Mouse (Mus musculus): ENCODE results near the gene Map2k4.

DNA sequence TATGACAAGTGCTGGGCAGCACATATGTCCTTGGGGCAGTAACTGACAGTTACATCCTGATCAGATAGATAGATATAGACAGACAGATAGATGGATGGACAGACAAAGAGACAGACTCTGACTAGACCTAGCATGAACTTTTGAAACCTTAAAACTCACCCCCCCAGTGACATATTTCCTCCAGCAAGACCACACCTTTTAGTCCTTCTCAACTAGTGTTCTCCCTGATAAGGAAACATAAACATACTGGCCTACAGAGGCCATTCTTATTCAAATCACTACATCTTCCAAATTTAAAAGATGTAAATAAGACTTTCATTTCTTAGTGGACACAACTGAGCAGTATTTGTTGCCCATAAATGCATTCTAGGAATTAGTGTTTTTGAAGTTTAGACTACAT lies 19.7 kb downstream of the Map2k4 start:
- TF ChIP-seq ZC3H11A (IDR thresholded peaks at IDR 0.05; ENCODE audit: borderline replicate concordance, low read depth, low read length) (no peak), CHD2 (IDR thresholded peaks at IDR 0.05; ENCODE audit: low read depth, low read length) (no peak), HCFC1 (IDR thresholded peaks at IDR 0.05; ENCODE audit: borderline replicate concordance, insufficient read depth, low read length) (no peak), MAFK (IDR thresholded peaks at IDR 0.05; ENCODE audit: insufficient read depth, low read depth, low read length) (no peak), ZNF384 (IDR thresholded peaks at IDR 0.05; ENCODE audit: low read depth, low read length) (no peak)
